Mouse (Mus musculus) limb, embryonic 14.5 days (tissue): ENCODE results near the gene Gpr88. TPM values are rescaled to one million over a fixed set of nuclear protein-coding genes. Genes with fewer than 3 reads are reported as not detected.
A peak's percentile ranks its signal among the peaks of the same experiment; 100 is the strongest.

Source experiments
- ATAC-seq: fragments of 200-750 bp; cut with Nextera tagmentation; 2 replicates; pipeline ENCODE4 v1.8.0; 2017; ENCODE audit warnings: low read depth, moderate number of reproducible peaks, moderate TSS enrichment; ENCODE audit not compliant: low FRiP score
- DNase-seq: peaks from one replicate; pipeline ENCODE4 v3.0.0-alpha.2; 2015; ENCODE audit warnings: low spot score
- H3K27ac ChIP-seq: fragments of 300-500 bp; sonication (generic); replicated peaks from 2 replicates; pipeline ENCODE4 v1.5.1; 2014; ENCODE audit warnings: low read depth, mild to moderate bottlenecking, low read length, moderate library complexity, mixed read lengths
- H3K27me3 ChIP-seq: fragments of 300-500 bp; sonication (generic); 2 replicates; pipeline ENCODE4 v1.6.1; 2014; ENCODE audit warnings: low read length, mixed read lengths; ENCODE audit not compliant: control insufficient read depth, insufficient read depth
- H3K36me3 ChIP-seq: fragments of 300-500 bp; sonication (generic); 2 replicates; pipeline ENCODE4 v1.6.1; 2014; ENCODE audit warnings: mild to moderate bottlenecking, low read length, moderate library complexity, mixed read lengths; ENCODE audit not compliant: control insufficient read depth, insufficient read depth
- H3K4me1 ChIP-seq: fragments of 300-500 bp; sonication (generic); 2 replicates; pipeline ENCODE4 v1.6.1; 2014; ENCODE audit warnings: antibody characterized with exemption, low read length, mixed read lengths; ENCODE audit not compliant: control insufficient read depth, insufficient read depth
- H3K4me2 ChIP-seq: fragments of 300-500 bp; sonication (generic); replicated peaks from 2 replicates; pipeline ENCODE4 v1.6.1; 2014; ENCODE audit warnings: low read depth, mild to moderate bottlenecking, low read length, moderate library complexity; ENCODE audit not compliant: severe bottlenecking
- H3K4me3 ChIP-seq: fragments of 300-500 bp; sonication (generic); replicated peaks from 2 replicates; pipeline ENCODE4 v1.5.1; 2014; ENCODE audit warnings: low read length
- H3K9ac ChIP-seq: fragments of 300-500 bp; sonication (generic); 2 replicates; pipeline ENCODE4 v1.6.1; 2014; ENCODE audit warnings: mild to moderate bottlenecking, low read depth, low read length, moderate library complexity; ENCODE audit not compliant: severe bottlenecking
- H3K9me3 ChIP-seq: fragments of 300-500 bp; sonication (generic); 2 replicates; pipeline ENCODE4 v1.6.1; 2016; ENCODE audit warnings: low read length; ENCODE audit not compliant: control insufficient read depth
- POLR2A ChIP-seq: fragments of 200-500 bp; IDR thresholded peaks from 2 replicates; pipeline ENCODE4 v1.8.0; 2012; ENCODE audit warnings: inconsistent platforms, mild to moderate bottlenecking, moderate library complexity, borderline replicate concordance; ENCODE audit not compliant: insufficient read depth, insufficient read length; ENCODE audit errors: extremely low read depth
- WGBS: fragments of 180-500 bp; shearing (Covaris S2); extraction: QIAGEN DNeasy Blood & Tissue Kit; methylation state at CpG from one replicate; pipeline ENCODE4 v1.1.7; 2014; 5-methylcytosine and 5-hydroxymethylcytosine counted together
- polyA plus RNA-seq, 2 experiments: library from polyadenylated mRNA; depleted of rRNA in 1 of 2; stranded (reverse) in 1 of 2; unstranded in 1 of 2; fragments of >200 nt; fragmentation: Nextera tagmentation in 1 of 2; extraction: Ambion mirVana in 1 of 2; gene quantifications; 2 replicates each; pipeline versions ENCODE4 v1.2.1 to v1.2.3; 2012 to 2014

Gpr88 gene
- polyA plus RNA-seq, 2 experiments = 5.2 to 5.7 TPM

GRCm38 (mm10) chr3:116210720-116211121 is 42.6 kb downstream of the Gpr88 start:
- H3K27ac ChIP-seq = no peak overlapping the region
- no peak for DNase-seq
- ATAC-seq = no peak
- no peak overlapping the region for H3K4me2 ChIP-seq
- H3K27me3 ChIP-seq = no peaks in the 10 kb centered on the region
- no peak for TF ChIP-seq POLR2A
- 58% methylated on average over 8 of the region's 8 CpGs for WGBS
- H3K9me3 ChIP-seq = no peaks in the 10 kb centered on the region
- no peaks in the 10 kb centered on the region for H3K36me3 ChIP-seq
- H3K4me3 ChIP-seq = no peak overlapping the region
- H3K9ac ChIP-seq = no peak overlapping the region
- H3K4me1 ChIP-seq = peaks cover 5% of the 10 kb centered on the region

GRCm38 (mm10) chr3:116209214-116209613 is 44.1 kb downstream of the Gpr88 start:
- peaks cover 9% of the 10 kb centered on the region for H3K4me1 ChIP-seq
- ATAC-seq (no peak), DNase-seq (no peak)
- 83% methylated on average over 8 of the region's 8 CpGs for WGBS
- TF ChIP-seq POLR2A = no peak
- H3K9ac ChIP-seq = no peak overlapping the region
- no peak overlapping the region for H3K4me2 ChIP-seq
- no peaks in the 10 kb centered on the region for H3K36me3 ChIP-seq
- H3K4me3 ChIP-seq = no peak overlapping the region
- H3K27ac ChIP-seq = no peak overlapping the region
- no peaks in the 10 kb centered on the region for H3K27me3 ChIP-seq
- no peaks in the 10 kb centered on the region for H3K9me3 ChIP-seq

DNA sequence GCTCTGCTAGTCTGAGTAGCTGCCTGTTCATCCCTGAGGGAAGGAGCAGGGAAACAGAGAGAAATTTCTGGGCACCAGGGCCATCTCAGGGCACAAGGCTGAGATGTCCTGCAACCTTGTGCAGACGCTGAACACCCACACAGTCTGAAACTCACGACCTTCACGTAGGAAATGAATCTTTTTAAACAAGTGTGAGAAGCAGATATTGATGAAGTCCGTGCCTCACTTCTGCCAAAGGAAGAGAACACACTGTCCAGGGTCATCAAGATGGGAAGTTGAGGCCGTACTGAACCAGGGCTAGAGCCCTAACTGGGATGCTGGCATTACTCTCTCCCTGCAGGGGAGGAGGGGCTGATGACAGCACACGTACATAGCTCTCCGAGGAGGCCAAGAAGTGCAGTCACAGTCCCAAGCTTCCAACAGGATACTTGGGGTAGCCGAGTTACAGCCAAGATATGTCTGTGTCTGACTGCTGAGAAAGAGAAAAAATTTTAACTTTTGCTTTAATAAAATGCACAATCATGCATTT is 46.9 kb downstream of the Gpr88 start:
- H3K4me2 ChIP-seq = no peak overlapping the region
- ATAC-seq (no peak), DNase-seq (no peak)
- WGBS = 70% methylated on average over 8 of the region's 8 CpGs
- H3K36me3 ChIP-seq = no peaks in the 10 kb centered on the region
- no peaks in the 10 kb centered on the region for H3K9me3 ChIP-seq
- H3K27ac ChIP-seq = no peak overlapping the region
- H3K9ac ChIP-seq = no peak overlapping the region
- H3K27me3 ChIP-seq = no peaks in the 10 kb centered on the region
- H3K4me3 ChIP-seq = no peak overlapping the region
- H3K4me1 ChIP-seq = peaks cover 9% of the 10 kb centered on the region
- no peak for TF ChIP-seq POLR2A

DNA sequence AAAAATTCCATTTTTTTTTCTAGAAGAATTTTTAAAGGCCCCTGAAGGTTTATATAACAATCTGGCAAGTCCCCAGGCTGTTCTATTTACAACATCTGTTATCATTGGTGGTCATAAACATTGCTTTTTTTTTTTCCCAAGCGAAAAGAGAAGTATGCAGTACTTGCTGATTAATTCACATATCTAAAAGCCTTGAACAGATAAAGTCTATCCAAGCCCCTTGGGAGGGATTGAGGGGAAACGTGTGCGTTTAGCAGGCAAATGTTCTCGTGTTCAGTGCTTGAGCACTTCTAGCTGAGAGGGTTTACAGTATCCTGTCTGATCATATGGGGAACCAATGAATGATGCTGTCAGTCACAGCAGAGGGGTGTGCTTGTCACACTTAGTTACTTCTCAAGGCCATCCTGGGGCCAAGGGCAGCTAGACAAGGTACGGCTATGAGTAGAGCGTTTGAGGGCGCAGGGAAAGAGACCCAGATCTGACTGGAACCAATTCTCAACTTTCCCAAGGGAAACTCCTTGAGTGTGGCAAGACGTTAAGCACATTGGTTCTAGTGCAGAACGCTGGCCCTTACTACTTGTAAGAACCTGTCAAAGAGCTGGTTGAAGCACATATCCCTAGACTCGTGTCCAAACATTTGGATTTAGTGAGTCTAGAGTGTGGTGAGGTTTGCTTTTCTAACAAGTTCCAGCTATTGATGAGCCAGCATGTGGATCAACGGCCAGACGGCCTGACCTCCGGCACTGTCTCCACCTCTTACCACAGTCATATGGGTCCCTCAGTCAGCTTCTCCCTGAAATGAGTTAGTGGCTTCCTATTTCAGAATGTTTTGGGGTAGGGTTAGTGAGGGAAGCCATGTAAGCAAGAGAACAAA is 47.7 kb downstream of the Gpr88 start:
- H3K4me1 ChIP-seq = peaks cover 9% of the 10 kb centered on the region
- 54% methylated on average over 13 of the region's 13 CpGs for WGBS
- no peak overlapping the region for H3K9ac ChIP-seq
- DNase-seq = peak; percentile 73
- no peak overlapping the region for H3K27ac ChIP-seq
- H3K36me3 ChIP-seq = no peaks in the 10 kb centered on the region
- no peaks in the 10 kb centered on the region for H3K27me3 ChIP-seq
- ATAC-seq = peak; percentile 47; the same call in 1 of the 2 replicates
- H3K4me2 ChIP-seq = no peak overlapping the region
- H3K9me3 ChIP-seq = no peaks in the 10 kb centered on the region
- H3K4me3 ChIP-seq = no peak overlapping the region
- no peak for TF ChIP-seq POLR2A

GRCm38 (mm10) chr3:116204643-116205042 is 48.7 kb downstream of the Gpr88 start:
- no peak overlapping the region for H3K27ac ChIP-seq
- TF ChIP-seq POLR2A = no peak
- WGBS = 72% methylated on average over 9 of the region's 9 CpGs
- DNase-seq = no peak
- no peaks in the 10 kb centered on the region for H3K9me3 ChIP-seq
- H3K36me3 ChIP-seq = no peaks in the 10 kb centered on the region
- H3K9ac ChIP-seq = no peak overlapping the region
- H3K4me3 ChIP-seq = no peak overlapping the region
- peaks cover 9% of the 10 kb centered on the region for H3K4me1 ChIP-seq
- ATAC-seq = no peak
- H3K4me2 ChIP-seq = no peak overlapping the region
- no peaks in the 10 kb centered on the region for H3K27me3 ChIP-seq

DNA sequence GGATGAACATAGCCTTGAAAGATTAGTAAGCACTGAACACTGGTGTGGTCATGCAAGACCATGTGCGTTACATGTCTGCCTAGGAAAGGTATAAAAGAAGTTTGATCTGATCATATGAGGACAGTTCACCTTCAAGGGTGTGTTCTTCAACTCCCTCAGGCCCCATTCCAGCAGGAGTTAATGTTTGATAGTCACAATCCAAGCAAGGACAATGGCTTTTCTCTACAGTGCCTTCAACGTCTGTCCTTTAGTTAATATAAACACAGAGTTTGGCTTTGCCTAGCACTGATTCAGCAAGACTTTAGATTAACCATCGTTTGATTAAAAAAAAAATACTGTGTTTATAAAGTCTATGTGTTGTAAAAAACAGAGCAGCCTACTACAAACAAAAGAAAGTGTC is 49.4 kb downstream of the Gpr88 start:
- WGBS = 60% methylated on average over 3 of the region's 3 CpGs
- Histone ChIP-seq H3K4me3 (no peak overlapping the region), H3K4me2 (no peak overlapping the region), H3K9ac (no peak overlapping the region), H3K36me3 (no peaks in the 10 kb centered on the region), H3K4me1 (peaks cover 9% of the 10 kb centered on the region), H3K9me3 (no peaks in the 10 kb centered on the region), H3K27ac (no peak overlapping the region), H3K27me3 (no peaks in the 10 kb centered on the region)
- DNase-seq = no peak
- no peak for ATAC-seq
- TF ChIP-seq POLR2A = no peak
